Mouse (Mus musculus): Measurements from ENCODE around the gene Cfap77. TPM values are rescaled to one million over a fixed set of nuclear protein-coding genes. Genes with fewer than 3 reads are reported as not detected.

The Cfap77 gene
- polyA plus RNA-seq, 1 experiment from 2014 or later: 0.44 TPM

DNA sequence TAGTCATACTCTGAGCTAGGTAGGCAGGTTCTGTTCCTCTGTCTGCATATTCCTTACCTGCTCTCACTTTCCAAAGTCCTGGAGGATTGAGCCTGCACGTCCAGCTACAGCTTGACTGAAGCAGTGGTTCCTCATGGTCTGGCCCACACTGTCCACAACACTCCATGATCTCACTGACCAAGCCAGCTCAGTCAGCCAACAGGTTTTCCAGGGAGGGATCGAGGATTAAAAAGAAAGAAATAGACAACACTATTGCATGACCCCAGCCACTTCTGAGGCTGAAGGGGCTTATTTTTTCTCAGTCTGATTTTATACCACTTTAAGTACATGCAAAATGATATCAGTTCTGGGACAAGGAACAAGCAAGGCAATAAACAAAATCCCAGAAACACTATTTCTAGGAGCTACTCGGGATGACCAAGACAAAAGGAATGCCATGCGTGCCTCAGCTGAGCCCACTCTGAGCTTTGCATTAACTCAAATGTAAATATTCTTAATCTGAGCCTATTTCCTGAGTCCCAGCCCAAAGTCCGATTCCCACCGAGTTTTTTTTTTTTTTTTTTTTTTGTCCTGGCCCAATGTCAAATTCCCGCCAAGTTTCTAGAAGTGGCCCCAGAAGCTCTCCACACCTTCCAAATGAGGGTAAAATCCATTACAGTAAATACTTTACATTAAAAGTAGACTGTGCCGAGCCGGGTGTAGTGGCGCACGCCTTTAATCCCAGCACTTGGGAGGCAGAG lies 20.6 kb upstream of the Cfap77 start:
- Histone ChIP-seq H3K9me3 (replicated peaks) (no peaks in the 10 kb centered on the region), H3K27ac (no peak overlapping the region), H3K4me3 (no peak overlapping the region), H3K27me3 (ENCODE audit: low read depth, poor library complexity, severe bottlenecking) (no peaks in the 10 kb centered on the region), H3K36me3 (peaks cover 94% of the 10 kb centered on the region), H3K4me1 (no peaks in the 10 kb centered on the region)
- DNase-seq (ENCODE audit: low spot score): no peak
- 94% methylated on average over 11 of the region's 11 CpGs for WGBS

- Histone ChIP-seq H3K36me3 (peaks cover 93% of the 10 kb centered on the region), H3K4me3 (no peak overlapping the region), H3K27ac (no peak overlapping the region), H3K4me1 (no peaks in the 10 kb centered on the region), H3K9me3 (replicated peaks) (no peaks in the 10 kb centered on the region), H3K27me3 (ENCODE audit: low read depth, poor library complexity, severe bottlenecking) (no peaks in the 10 kb centered on the region)
- DNase-seq (ENCODE audit: low spot score): no peak
- 97% methylated on average over 7 of the region's 7 CpGs for WGBS
Observed at GRCm38 (mm10) chr2:29074676-29075075, 19.8 kb upstream of the Cfap77 start.

DNA sequence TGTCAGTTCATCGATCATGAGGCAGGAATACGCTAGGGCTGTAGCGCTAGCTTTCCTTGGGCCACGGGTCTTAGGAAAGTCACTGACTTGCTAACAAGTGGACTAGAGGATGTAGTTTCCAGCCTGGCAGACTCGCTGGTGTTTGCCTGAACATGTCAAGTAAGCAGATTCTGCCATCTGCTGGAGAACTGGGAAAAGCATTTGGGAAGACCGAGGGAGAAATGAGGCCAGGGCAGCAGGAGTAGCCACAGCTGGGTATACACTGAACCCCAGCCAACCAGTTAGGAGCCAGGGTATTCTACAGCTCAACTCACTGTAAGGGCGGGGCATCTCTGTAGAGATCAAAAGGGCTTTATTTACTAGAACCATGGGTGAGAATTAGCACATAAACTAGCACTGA lies 11.5 kb upstream of the Cfap77 start:
- no peaks in the 10 kb centered on the region for H3K27me3 ChIP-seq (ENCODE audit: low read depth, poor library complexity, severe bottlenecking)
- no peak overlapping the region for H3K4me3 ChIP-seq
- peak; percentile 34 for DNase-seq (ENCODE audit: low spot score)
- 55% methylated on average over 7 of the region's 7 CpGs for WGBS
- no peak overlapping the region for H3K27ac ChIP-seq
- no peaks in the 10 kb centered on the region for H3K9me3 ChIP-seq (replicated peaks)
- peaks cover 52% of the 10 kb centered on the region for H3K36me3 ChIP-seq
- peaks cover 2% of the 10 kb centered on the region; the same call in 1 of the 2 replicates for H3K4me1 ChIP-seq

DNA sequence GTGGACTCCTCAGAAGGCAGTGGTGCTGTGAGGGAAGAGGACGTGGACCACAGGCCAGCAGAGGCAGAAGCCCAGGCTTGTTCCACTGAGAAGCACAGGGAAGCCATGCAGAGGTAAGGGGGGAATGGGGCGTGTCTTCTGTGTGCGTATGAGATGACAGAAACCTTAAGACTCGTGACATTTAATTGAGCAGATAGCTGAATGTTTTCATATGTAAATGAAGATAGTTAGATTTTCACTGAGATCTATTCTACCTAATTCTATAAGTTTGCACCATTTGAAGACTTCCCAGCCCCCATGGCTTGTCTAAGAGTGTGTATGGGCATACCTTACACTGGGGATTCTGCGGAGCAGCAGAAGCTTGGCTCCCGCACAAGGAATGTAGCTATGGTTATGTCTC lies 10.9 kb upstream of the Cfap77 start:
- H3K4me1 ChIP-seq: peaks cover 8% of the 10 kb centered on the region
- H3K27me3 ChIP-seq (ENCODE audit: low read depth, poor library complexity, severe bottlenecking): no peaks in the 10 kb centered on the region
- H3K36me3 ChIP-seq: peaks cover 46% of the 10 kb centered on the region
- no peak for DNase-seq (ENCODE audit: low spot score)
- no peak overlapping the region for H3K27ac ChIP-seq
- no peak overlapping the region for H3K4me3 ChIP-seq
- 91% methylated on average over 6 of the region's 6 CpGs for WGBS
- no peaks in the 10 kb centered on the region for H3K9me3 ChIP-seq (replicated peaks)

DNA sequence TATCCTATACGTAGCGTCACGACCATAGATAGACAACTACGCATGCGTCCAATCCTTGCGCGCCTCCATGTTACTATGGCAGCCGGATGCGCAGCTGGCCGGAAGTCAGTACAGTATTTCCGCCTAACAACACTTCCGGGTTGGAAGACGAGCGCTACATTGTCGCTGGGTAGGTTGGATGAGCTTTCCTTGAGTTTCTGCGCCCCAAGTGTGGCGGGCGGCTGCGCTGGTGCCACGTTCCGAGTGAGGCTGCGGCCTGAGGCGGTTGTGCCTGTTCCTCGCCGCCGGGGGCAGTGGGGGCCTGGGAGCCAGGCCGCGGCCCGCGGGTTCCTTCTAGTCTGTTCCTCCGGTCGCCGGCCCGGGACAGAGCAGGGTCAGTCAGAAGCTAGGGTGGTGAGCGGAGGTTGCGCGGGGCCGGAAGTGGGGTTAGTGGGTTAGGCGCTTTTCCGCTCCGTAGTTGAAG lies 5.3 kb upstream of the Cfap77 start, which contains the start of gene Ttf1:
Gene Ttf1 (plus strand): TSS at position 128 of the 463 bp plus-strand sequence.
- DNase-seq (ENCODE audit: low spot score): peak; percentile 93
- WGBS: under 1% methylated on average over 41 of the region's 41 CpGs

GRCm38 (mm10) chr2:29054545-29054935 lies 326 bp downstream of the Cfap77 start:
- Histone ChIP-seq H3K36me3 (no peaks in the 10 kb centered on the region), H3K4me1 (peaks cover 10% of the 10 kb centered on the region), H3K9me3 (replicated peaks) (no peaks in the 10 kb centered on the region), H3K27ac (no peak overlapping the region; the same call in 1 of the 2 replicates), H3K27me3 (ENCODE audit: low read depth, poor library complexity, severe bottlenecking) (peaks cover 73% of the 10 kb centered on the region), H3K4me3 (peak overlapping the region; percentile 63)
- 3% methylated on average over 30 of the region's 30 CpGs for WGBS
- DNase-seq (ENCODE audit: low spot score): peak; percentile 53

More for the DNA sequence above, 5.3 kb upstream of the Cfap77 start, which contains the start of gene Ttf1:
- peak within 1 kb of the TSS; percentile 92 for H3K4me3 ChIP-seq
- H3K27ac ChIP-seq: peak within 1 kb of the TSS; percentile 88
- peaks cover 12% of the 10 kb centered on the region for H3K4me1 ChIP-seq
- no peaks in the 10 kb centered on the region for H3K9me3 ChIP-seq (replicated peaks)
- peaks cover 32% of the 10 kb centered on the region for H3K27me3 ChIP-seq (ENCODE audit: low read depth, poor library complexity, severe bottlenecking)
- H3K36me3 ChIP-seq: 0 out of 2 replicates have a peak, but pooled peaks cover 2% of the 10 kb centered on the region

GRCm38 (mm10) chr2:29053802-29054544 lies 893 bp downstream of the Cfap77 start:
- Histone ChIP-seq H3K9me3 (replicated peaks) (no peaks in the 10 kb centered on the region), H3K4me3 (peak overlapping the region; percentile 63), H3K27ac (no peak overlapping the region), H3K36me3 (no peaks in the 10 kb centered on the region), H3K4me1 (peaks cover 10% of the 10 kb centered on the region), H3K27me3 (ENCODE audit: low read depth, poor library complexity, severe bottlenecking) (peaks cover 78% of the 10 kb centered on the region)
- WGBS: 6% methylated on average over 20 of the region's 20 CpGs
- DNase-seq (ENCODE audit: low spot score): peak; percentile 78

GRCm38 (mm10) chr2:29052943-29053454 lies 1.9 kb downstream of the Cfap77 start:
- 38% methylated on average over 4 of the region's 4 CpGs for WGBS

DNA sequence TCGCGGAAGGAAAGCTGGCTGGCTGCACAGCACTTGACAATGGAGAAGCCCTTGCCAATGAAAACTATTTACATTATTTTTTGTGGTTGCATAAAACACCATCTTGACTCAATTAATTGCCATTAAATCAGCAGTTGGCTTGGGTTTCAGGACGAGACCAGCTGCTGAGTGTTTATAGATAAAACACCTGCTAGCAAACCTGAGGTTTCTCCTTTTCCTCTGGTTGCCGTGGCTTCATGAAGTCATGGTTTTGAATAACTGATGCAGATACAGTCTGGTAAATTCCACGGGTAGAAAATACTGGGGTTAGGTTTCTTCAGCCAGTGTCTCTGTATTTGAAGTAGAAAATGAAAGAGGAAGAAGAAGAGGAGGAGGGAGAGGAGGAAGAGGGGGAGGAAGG lies 2.9 kb downstream of the Cfap77 start:
- Histone ChIP-seq H3K4me1 (peaks cover 10% of the 10 kb centered on the region), H3K9me3 (replicated peaks) (no peaks in the 10 kb centered on the region), H3K36me3 (no peaks in the 10 kb centered on the region), H3K4me3 (no peak overlapping the region), H3K27ac (no peak overlapping the region), H3K27me3 (ENCODE audit: low read depth, poor library complexity, severe bottlenecking) (peaks cover 74% of the 10 kb centered on the region)
- no peak for DNase-seq (ENCODE audit: low spot score)
- 74% methylated on average over 5 of the region's 5 CpGs for WGBS

More at GRCm38 (mm10) chr2:29052943-29053454, 1.9 kb downstream of the Cfap77 start:
- H3K36me3 ChIP-seq: no peaks in the 10 kb centered on the region
- H3K9me3 ChIP-seq (replicated peaks): no peaks in the 10 kb centered on the region
- peaks cover 78% of the 10 kb centered on the region for H3K27me3 ChIP-seq (ENCODE audit: low read depth, poor library complexity, severe bottlenecking)
- H3K27ac ChIP-seq: no peak overlapping the region
- peak; percentile 70 for DNase-seq (ENCODE audit: low spot score)
- peaks cover 10% of the 10 kb centered on the region for H3K4me1 ChIP-seq
- H3K4me3 ChIP-seq: no peak overlapping the region

- no peaks in the 10 kb centered on the region; the same call in 1 of the 2 replicates for H3K4me1 ChIP-seq
Observed at GRCm38 (mm10) chr2:29046151-29046550, 8.7 kb downstream of the Cfap77 start.

GRCm38 (mm10) chr2:29042124-29042523 lies 12.7 kb downstream of the Cfap77 start:
- Histone ChIP-seq H3K27ac (no peak overlapping the region), H3K4me1 (no peaks in the 10 kb centered on the region; the same call in 1 of the 2 replicates), H3K9me3 (replicated peaks) (no peaks in the 10 kb centered on the region), H3K36me3 (no peaks in the 10 kb centered on the region), H3K4me3 (no peak overlapping the region), H3K27me3 (ENCODE audit: low read depth, poor library complexity, severe bottlenecking) (peaks cover 92% of the 10 kb centered on the region)
- 87% methylated on average over 5 of the region's 5 CpGs for WGBS
- no peak for DNase-seq (ENCODE audit: low spot score)

More at GRCm38 (mm10) chr2:29046151-29046550, 8.7 kb downstream of the Cfap77 start:
- DNase-seq (ENCODE audit: low spot score): no peak
- Histone ChIP-seq H3K9me3 (replicated peaks) (no peaks in the 10 kb centered on the region), H3K4me3 (no peak overlapping the region), H3K27me3 (ENCODE audit: low read depth, poor library complexity, severe bottlenecking) (peaks cover 77% of the 10 kb centered on the region), H3K36me3 (no peaks in the 10 kb centered on the region), H3K27ac (no peak overlapping the region)
- WGBS: 71% methylated on average over 16 of the region's 16 CpGs

- H3K27me3 ChIP-seq (ENCODE audit: low read depth, poor library complexity, severe bottlenecking): peaks cover 95% of the 10 kb centered on the region
- no peak overlapping the region for H3K27ac ChIP-seq
- no peak for DNase-seq (ENCODE audit: low spot score)
- no peaks in the 10 kb centered on the region; the same call in 1 of the 2 replicates for H3K4me1 ChIP-seq
- no peaks in the 10 kb centered on the region for H3K9me3 ChIP-seq (replicated peaks)
- no peaks in the 10 kb centered on the region for H3K36me3 ChIP-seq
- H3K4me3 ChIP-seq: no peak overlapping the region
- 28% methylated on average over 8 of the region's 8 CpGs for WGBS
Observed at GRCm38 (mm10) chr2:29041477-29041768, 13.4 kb downstream of the Cfap77 start.
